Mouse (Mus musculus): ENCODE results near the gene 4430402I18Rik. TPM values are rescaled to one million over a fixed set of nuclear protein-coding genes. Genes with fewer than 3 reads are reported as not detected.

4430402I18Rik gene
- polyA plus RNA-seq, 1 experiment from 2014 or later: 0.44 TPM

DNA sequence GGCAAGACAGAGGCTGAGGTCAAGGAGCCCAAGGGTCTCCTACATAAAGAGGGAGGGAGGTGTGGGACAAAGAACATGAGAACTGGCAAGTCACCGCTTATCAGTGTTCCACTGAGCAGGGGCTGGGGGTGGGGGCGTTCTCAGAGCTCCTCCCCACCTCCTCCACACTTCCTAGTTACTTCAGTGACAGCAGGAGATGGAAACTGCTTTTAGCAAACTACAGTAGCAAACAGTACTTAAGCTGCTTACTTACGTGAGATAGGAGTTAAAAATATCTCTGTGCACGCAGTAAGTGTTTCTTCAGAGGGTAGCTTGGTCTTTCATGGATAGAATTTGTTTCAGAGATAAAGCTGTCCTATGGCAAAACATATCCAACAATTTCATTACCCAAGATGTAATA is 40.2 kb downstream of the 4430402I18Rik start:
- Histone ChIP-seq H3K4me2 (no peak overlapping the region), H3K27me3 (no peaks in the 10 kb centered on the region), H3K9me3 (peaks cover 7% of the 10 kb centered on the region; the same call in 1 of the 2 replicates), H3K4me3 (replicated peaks) (no peak overlapping the region), H3K36me3 (no peaks in the 10 kb centered on the region), H3K4me1 (replicated peaks) (no peaks in the 10 kb centered on the region), H3K27ac (no peak overlapping the region), H3K9ac (replicated peaks) (no peak overlapping the region)
- no peak for ATAC-seq (ENCODE audit: insufficient number of reproducible peaks, insufficient read depth, low FRiP score, low TSS enrichment, low read depth)
- WGBS: 77% methylated on average over 4 of the region's 4 CpGs

DNA sequence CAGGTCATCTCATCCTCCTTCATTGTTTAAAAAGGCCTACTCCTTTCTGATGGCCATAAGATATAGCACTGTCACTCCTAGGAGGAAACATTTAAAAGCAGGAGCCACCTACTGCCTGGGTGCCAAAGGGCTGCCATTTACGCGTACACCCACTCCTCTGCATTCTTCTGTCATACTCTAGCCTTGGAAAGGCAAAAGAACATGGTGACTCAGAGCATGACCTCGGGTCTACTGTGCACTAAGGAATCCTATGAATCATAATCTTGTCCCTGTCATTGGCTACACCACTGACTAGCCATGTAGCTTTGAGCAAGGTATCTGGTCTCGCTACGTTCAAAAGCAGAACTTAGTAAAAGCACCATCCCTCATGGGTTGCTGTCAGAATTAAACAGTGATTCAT is 41.2 kb downstream of the 4430402I18Rik start:
- no peaks in the 10 kb centered on the region for H3K4me1 ChIP-seq (replicated peaks)
- H3K27ac ChIP-seq: no peak overlapping the region
- H3K4me3 ChIP-seq (replicated peaks): no peak overlapping the region
- H3K36me3 ChIP-seq: no peaks in the 10 kb centered on the region
- no peaks in the 10 kb centered on the region for H3K27me3 ChIP-seq
- H3K9me3 ChIP-seq: no peaks in the 10 kb centered on the region
- 90% methylated on average over 5 of the region's 5 CpGs for WGBS
- H3K9ac ChIP-seq (replicated peaks): no peak overlapping the region
- no peak for ATAC-seq (ENCODE audit: insufficient number of reproducible peaks, insufficient read depth, low FRiP score, low TSS enrichment, low read depth)
- no peak overlapping the region for H3K4me2 ChIP-seq

DNA sequence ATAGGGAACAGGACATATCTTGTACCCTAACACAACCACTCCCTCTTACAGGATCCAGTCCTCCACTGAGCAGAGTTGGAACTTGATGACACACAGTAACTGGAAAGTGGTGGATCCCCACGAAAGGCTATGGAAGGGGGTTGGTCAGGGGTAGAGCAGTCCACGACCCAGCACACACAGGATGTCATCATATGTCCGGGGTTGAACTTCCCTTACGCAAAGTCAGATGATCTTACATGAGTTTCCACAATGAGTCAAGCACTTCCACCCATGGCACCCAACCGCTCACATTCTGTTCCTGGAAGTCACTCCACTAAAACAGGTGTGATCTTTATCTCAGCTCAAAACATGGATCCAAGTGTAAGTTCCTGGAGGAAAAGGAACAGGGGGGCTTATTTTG is 49.8 kb downstream of the 4430402I18Rik start:
- 90% methylated on average over 5 of the region's 5 CpGs for WGBS
- Histone ChIP-seq H3K36me3 (no peaks in the 10 kb centered on the region), H3K27ac (no peak overlapping the region), H3K27me3 (no peaks in the 10 kb centered on the region), H3K9ac (replicated peaks) (no peak overlapping the region), H3K4me1 (replicated peaks) (no peaks in the 10 kb centered on the region; the same call in 1 of the 2 replicates), H3K9me3 (no peaks in the 10 kb centered on the region), H3K4me3 (replicated peaks) (no peak overlapping the region), H3K4me2 (no peak overlapping the region)
- ATAC-seq (ENCODE audit: insufficient number of reproducible peaks, insufficient read depth, low FRiP score, low TSS enrichment, low read depth): no peak

DNA sequence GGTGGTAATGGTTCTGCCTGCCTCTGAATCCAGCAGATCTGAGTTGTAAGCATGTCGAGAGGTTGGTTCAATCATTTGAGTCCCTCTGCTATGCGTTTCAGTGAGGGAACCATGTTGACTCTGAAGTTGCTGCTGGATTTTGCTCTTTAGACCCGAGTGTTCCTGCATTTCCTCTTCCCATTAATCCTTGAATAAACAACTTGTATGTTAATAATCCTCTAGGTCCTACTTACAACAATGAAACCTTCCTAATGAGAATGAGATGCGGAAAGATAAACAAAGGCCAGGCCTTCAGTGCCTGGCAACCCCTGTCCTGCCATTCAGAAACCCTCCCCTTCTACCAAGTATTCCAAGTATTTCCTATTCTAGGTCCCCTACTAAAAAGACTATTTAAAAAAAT is 51.1 kb downstream of the 4430402I18Rik start:
- Histone ChIP-seq H3K9me3 (no peaks in the 10 kb centered on the region), H3K4me1 (replicated peaks) (no peaks in the 10 kb centered on the region; the same call in 1 of the 2 replicates), H3K36me3 (no peaks in the 10 kb centered on the region), H3K9ac (replicated peaks) (no peak overlapping the region), H3K27me3 (no peaks in the 10 kb centered on the region), H3K27ac (no peak overlapping the region), H3K4me2 (no peak overlapping the region), H3K4me3 (replicated peaks) (no peak overlapping the region)
- WGBS: 64% methylated on average over 4 of the region's 4 CpGs
- no peak for ATAC-seq (ENCODE audit: insufficient number of reproducible peaks, insufficient read depth, low FRiP score, low TSS enrichment, low read depth)

DNA sequence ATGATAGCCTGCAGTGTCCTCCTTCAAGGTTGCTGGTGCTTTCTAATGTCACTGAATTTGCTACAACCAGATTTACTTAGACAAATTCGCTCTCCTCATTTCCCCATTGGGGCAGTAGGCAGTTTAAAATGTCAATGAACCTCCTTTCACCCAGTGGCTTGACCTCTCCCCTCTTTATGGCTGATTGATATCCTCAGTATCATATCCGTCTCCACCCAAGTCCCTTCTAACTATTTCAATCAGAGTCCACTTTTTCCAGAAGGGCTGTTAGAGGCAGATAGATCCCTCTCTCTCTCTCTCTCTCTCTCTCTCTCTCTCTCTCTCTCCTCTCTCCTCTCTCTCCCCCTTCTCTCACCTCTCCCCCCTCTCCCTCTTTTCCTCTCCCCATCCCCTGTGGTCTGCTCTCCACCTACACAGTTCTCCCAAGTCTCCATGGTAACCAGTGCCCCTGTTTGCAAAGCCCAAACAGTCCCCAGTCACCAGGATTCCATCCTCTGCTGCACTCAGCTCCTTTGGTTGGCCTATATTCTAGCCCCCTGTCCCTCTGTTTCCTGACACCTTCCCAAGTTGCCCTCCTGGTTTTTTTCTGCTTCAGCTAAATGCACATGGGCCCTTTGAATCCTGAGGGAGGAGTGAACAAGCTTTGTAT is 51.9 kb downstream of the 4430402I18Rik start:
- no peaks in the 10 kb centered on the region; the same call in 1 of the 2 replicates for H3K4me1 ChIP-seq (replicated peaks)
- H3K27ac ChIP-seq: no peak overlapping the region
- no peak overlapping the region for H3K9ac ChIP-seq (replicated peaks)
- ATAC-seq (ENCODE audit: insufficient number of reproducible peaks, insufficient read depth, low FRiP score, low TSS enrichment, low read depth): no peak
- H3K4me2 ChIP-seq: no peak overlapping the region
- no peaks in the 10 kb centered on the region for H3K27me3 ChIP-seq
- H3K36me3 ChIP-seq: no peaks in the 10 kb centered on the region
- no peak overlapping the region for H3K4me3 ChIP-seq (replicated peaks)
- H3K9me3 ChIP-seq: no peaks in the 10 kb centered on the region
- WGBS: 71% methylated on average over 2 of the region's 2 CpGs

DNA sequence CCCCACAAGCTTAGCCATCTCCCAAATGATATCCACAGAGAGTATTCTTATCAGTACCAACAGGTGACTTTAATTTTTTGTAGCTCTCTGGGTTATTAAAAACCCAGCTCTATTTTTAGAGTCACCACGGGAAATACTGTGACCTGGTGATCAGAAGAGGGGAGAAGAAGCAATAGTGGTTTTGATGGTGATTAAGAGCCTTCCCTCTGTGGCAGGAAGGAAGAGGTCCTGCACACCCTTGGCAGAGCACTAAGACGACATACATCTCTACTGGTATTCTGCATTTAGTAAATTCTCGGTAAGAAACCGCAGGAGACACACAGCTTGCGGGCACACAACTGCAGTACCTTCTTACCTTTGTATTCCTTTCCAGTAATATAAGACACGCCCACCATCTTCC is 53.0 kb downstream of the 4430402I18Rik start:
- no peak overlapping the region for H3K4me3 ChIP-seq (replicated peaks)
- ATAC-seq (ENCODE audit: insufficient number of reproducible peaks, insufficient read depth, low FRiP score, low TSS enrichment, low read depth): no peak
- no peaks in the 10 kb centered on the region for H3K36me3 ChIP-seq
- H3K9me3 ChIP-seq: no peaks in the 10 kb centered on the region
- H3K27me3 ChIP-seq: no peaks in the 10 kb centered on the region
- WGBS: 82% methylated on average over 6 of the region's 6 CpGs
- no peak overlapping the region for H3K4me2 ChIP-seq
- no peak overlapping the region for H3K27ac ChIP-seq
- H3K4me1 ChIP-seq (replicated peaks): no peaks in the 10 kb centered on the region; the same call in 1 of the 2 replicates
- no peak overlapping the region for H3K9ac ChIP-seq (replicated peaks)

DNA sequence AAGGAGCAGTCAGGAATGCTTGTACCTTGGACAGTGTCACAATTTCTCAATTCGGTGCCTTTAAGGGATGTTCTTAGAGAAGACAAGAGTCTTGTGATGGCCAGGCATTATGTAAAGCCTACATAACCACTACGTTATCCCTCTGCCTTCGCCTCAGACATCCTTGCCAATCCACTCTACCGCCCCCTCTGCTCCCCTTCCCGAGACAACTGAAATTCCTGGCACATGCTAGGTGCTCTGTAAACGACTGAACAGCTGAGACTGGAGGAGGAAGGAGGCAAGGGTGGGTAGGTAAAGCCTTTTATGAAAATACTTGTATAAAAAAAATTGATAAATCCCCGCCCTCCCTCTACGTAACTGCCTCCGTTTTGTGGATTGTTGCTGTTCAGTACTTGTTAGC is 58.9 kb downstream of the 4430402I18Rik start:
- 59% methylated on average over 9 of the region's 9 CpGs for WGBS
- Histone ChIP-seq H3K4me3 (replicated peaks) (no peak overlapping the region), H3K27ac (no peak overlapping the region), H3K27me3 (no peaks in the 10 kb centered on the region; the same call in 1 of the 2 replicates), H3K9ac (replicated peaks) (no peak overlapping the region), H3K4me2 (no peak overlapping the region), H3K36me3 (no peaks in the 10 kb centered on the region), H3K4me1 (replicated peaks) (peaks cover 18% of the 10 kb centered on the region), H3K9me3 (no peaks in the 10 kb centered on the region)
- no peak for ATAC-seq (ENCODE audit: insufficient number of reproducible peaks, insufficient read depth, low FRiP score, low TSS enrichment, low read depth)

DNA sequence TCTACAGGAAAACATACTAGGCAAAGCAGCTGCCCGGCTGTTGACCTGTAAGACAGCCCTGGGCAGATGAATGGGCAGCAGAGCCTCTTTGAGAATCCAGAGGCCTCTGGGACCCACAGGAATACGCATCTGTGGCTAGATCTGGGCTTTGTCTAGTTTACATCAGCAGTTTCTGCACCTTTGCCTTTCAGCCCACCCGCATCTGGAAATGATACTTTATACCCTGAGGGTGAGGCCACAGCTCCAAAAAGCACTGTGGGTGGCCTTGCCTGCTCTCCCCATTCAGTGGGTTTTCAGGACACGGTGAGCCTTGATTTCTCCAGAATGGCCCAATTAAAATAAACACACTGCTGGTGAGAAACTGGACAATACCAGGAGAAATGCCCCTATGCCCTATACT is 59.4 kb downstream of the 4430402I18Rik start:
- no peak for ATAC-seq (ENCODE audit: insufficient number of reproducible peaks, insufficient read depth, low FRiP score, low TSS enrichment, low read depth)
- 15% methylated on average over 4 of the region's 4 CpGs for WGBS
- H3K27ac ChIP-seq: no peak overlapping the region

DNA sequence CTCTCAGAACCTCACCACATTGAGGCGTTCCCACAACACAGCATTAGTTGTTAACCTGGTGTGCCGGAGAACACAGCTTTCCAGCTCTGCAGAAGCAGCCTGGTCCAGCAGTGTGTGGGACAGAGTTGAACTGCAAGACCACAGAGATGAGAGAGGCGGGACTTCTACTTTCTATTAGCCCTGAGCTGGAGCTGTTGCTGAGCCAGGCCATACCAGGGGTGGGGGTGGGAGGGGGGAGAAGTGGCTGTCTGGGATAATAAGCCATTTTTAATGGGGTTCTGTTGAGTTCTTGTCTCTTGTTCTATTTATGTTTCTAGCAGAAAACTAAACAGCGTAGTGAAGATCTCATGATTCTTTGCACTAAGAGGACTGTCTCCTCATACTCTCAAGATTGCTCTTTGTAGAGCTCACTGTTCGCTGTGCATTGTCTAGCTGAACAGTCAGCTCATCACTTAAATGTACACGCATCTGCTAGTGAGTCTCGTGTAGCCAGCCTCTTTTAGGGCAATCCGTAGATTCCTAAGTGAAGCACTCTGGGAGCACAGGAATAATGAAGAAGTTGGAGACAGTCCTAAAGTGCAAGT is 64.0 kb downstream of the 4430402I18Rik start:
- WGBS: 86% methylated on average over 8 of the region's 8 CpGs
- no peak overlapping the region for H3K4me3 ChIP-seq (replicated peaks)
- no peak overlapping the region; the same call in 1 of the 2 replicates for H3K9ac ChIP-seq (replicated peaks)
- no peak overlapping the region for H3K27ac ChIP-seq
- H3K36me3 ChIP-seq: no peaks in the 10 kb centered on the region
- no peak for ATAC-seq (ENCODE audit: insufficient number of reproducible peaks, insufficient read depth, low FRiP score, low TSS enrichment, low read depth)
- no peak overlapping the region for H3K4me2 ChIP-seq
- peaks cover 16% of the 10 kb centered on the region for H3K4me1 ChIP-seq (replicated peaks)
- no peaks in the 10 kb centered on the region for H3K9me3 ChIP-seq
- no peaks in the 10 kb centered on the region; the same call in 1 of the 2 replicates for H3K27me3 ChIP-seq

More for the DNA sequence above, 59.4 kb downstream of the 4430402I18Rik start:
- H3K9me3 ChIP-seq: no peaks in the 10 kb centered on the region
- H3K4me2 ChIP-seq: no peak overlapping the region
- H3K9ac ChIP-seq (replicated peaks): no peak overlapping the region
- H3K4me1 ChIP-seq (replicated peaks): peaks cover 18% of the 10 kb centered on the region
- no peaks in the 10 kb centered on the region for H3K36me3 ChIP-seq
- H3K27me3 ChIP-seq: no peaks in the 10 kb centered on the region; the same call in 1 of the 2 replicates
- no peak overlapping the region for H3K4me3 ChIP-seq (replicated peaks)

DNA sequence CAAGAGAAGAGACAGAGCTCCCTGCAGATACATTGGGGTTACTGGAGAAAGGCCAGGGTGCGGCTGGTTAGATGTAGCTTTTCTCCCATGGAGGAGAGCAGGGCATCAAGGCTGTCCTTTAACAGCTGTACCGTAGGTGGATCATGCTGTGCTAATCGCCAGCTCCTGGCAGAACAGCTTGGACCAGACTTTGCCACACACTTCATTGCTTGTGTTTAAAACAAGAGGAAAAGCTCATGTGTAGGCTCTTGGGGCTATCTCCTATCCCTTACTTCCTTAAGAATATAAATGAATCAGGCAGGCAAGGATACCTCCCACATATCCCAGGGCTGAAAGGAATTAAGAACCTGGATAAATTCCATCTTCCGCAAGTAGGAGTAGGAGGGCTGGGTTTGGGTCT is 64.8 kb downstream of the 4430402I18Rik start:
- ATAC-seq (ENCODE audit: insufficient number of reproducible peaks, insufficient read depth, low FRiP score, low TSS enrichment, low read depth): no peak
- WGBS: 82% methylated on average over 4 of the region's 4 CpGs
- H3K36me3 ChIP-seq: no peaks in the 10 kb centered on the region
- peaks cover 8% of the 10 kb centered on the region for H3K4me1 ChIP-seq (replicated peaks)
- H3K9ac ChIP-seq (replicated peaks): no peak overlapping the region
- no peak overlapping the region for H3K27ac ChIP-seq
- H3K4me3 ChIP-seq (replicated peaks): no peak overlapping the region
- H3K4me2 ChIP-seq: no peak overlapping the region
- no peaks in the 10 kb centered on the region; the same call in 1 of the 2 replicates for H3K27me3 ChIP-seq
- no peaks in the 10 kb centered on the region for H3K9me3 ChIP-seq

DNA sequence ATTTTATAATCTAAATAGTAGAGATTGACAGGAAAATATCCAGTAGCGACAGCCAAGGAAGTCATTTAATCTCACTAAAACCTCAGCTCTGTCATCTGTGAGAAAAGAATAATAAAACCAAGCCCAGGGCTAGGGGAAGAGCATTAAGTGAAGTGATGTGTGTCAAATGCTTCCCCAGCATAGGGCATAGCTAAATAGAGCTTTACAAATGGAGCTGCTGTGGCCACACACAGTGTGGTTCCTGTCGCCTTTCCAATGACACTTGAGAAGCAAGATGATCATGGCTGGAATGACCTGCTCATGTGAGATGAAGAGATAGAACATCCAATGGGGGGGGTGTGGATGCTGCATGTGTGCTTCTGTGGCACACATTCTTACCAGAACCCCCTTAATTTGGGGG is 65.5 kb downstream of the 4430402I18Rik start:
- WGBS: 71% methylated on average over 2 of the region's 2 CpGs
- H3K27me3 ChIP-seq: no peaks in the 10 kb centered on the region; the same call in 1 of the 2 replicates
- H3K9me3 ChIP-seq: no peaks in the 10 kb centered on the region
- H3K27ac ChIP-seq: no peak overlapping the region
- H3K9ac ChIP-seq (replicated peaks): no peak overlapping the region
- no peaks in the 10 kb centered on the region for H3K36me3 ChIP-seq
- H3K4me1 ChIP-seq (replicated peaks): peaks cover 1% of the 10 kb centered on the region; the same call in 1 of the 2 replicates
- no peak for ATAC-seq (ENCODE audit: insufficient number of reproducible peaks, insufficient read depth, low FRiP score, low TSS enrichment, low read depth)
- H3K4me3 ChIP-seq (replicated peaks): no peak overlapping the region
- H3K4me2 ChIP-seq: no peak overlapping the region
